Mouse (Mus musculus): Measurements from ENCODE around the gene Npas2. TPM values are rescaled to one million over a fixed set of nuclear protein-coding genes. Genes with fewer than 3 reads are reported as not detected.

Gene Npas2
- polyA plus RNA-seq, 1 experiment, result 77.6 TPM

DNA sequence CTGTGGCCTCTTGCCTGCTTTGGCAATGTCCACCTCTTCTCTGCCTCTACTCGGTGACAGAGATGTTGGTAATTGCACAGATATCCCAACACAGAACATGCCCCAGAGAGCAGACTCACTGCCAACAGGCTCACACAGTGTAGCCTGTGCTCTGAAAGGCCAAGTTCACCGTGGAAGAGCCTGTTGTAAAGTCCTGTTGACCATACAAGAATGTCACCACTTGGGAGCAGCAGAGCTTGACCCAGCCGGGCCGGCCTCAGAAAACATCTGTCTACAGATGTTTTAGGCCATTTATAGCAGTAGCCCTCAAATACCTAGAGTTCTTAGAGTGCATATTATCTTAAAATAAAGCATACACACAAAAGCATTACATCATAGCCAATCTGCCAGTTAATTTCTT is 213.6 kb downstream of the Npas2 start:
- 73% methylated on average over 4 of the region's 4 CpGs for WGBS

DNA sequence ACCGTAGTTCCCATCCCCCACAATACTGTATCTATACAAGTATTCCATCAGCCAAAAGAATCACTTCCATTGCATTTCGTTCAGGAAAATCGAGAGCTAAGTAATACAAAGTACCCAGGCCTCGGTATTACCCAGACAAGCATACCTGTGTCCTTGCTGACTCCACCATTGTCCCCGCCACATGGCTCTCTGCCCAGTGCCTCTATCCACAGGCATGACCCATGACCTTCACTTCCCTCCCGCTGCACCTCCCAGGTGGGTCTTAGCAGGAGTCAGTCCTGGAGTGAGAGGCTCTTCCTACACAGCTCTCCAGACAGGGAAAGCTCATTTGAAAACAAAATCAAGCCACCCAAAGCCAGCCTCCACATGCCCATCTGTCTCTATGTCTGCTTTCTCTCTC is 214.6 kb downstream of the Npas2 start:
- TF ChIP-seq POLR2A (IDR thresholded peaks at IDR 0.05; ENCODE audit: low read depth, low read length), result no peak
- no peaks in the 10 kb centered on the region for H3K27me3 ChIP-seq (ENCODE audit: control insufficient read depth, insufficient read depth, low read length)
- H3K4me3 ChIP-seq (ENCODE audit: low read depth, low read length), result no peak overlapping the region
- H3K27ac ChIP-seq (ENCODE audit: insufficient read depth, low read depth, low read length), result no peak overlapping the region
- H3K4me1 ChIP-seq (ENCODE audit: control insufficient read depth, insufficient read depth, insufficient read length, low read length), result no peaks in the 10 kb centered on the region
- H3K36me3 ChIP-seq (ENCODE audit: control insufficient read depth, insufficient read depth, low read length), result 0 out of 2 replicates have a peak, but pooled peaks cover 3% of the 10 kb centered on the region
- WGBS, result 77% methylated on average over 6 of the region's 6 CpGs

More for the DNA sequence above, 213.6 kb downstream of the Npas2 start:
- no peaks in the 10 kb centered on the region for H3K27me3 ChIP-seq (ENCODE audit: control insufficient read depth, insufficient read depth, low read length)
- H3K27ac ChIP-seq (ENCODE audit: insufficient read depth, low read depth, low read length), result no peak overlapping the region
- H3K4me3 ChIP-seq (ENCODE audit: low read depth, low read length), result no peak overlapping the region
- peaks cover 7% of the 10 kb centered on the region for H3K36me3 ChIP-seq (ENCODE audit: control insufficient read depth, insufficient read depth, low read length)
- no peaks in the 10 kb centered on the region for H3K4me1 ChIP-seq (ENCODE audit: control insufficient read depth, insufficient read depth, insufficient read length, low read length)
- TF ChIP-seq CTCF (IDR thresholded peaks at IDR 0.05; ENCODE audit: extremely low read depth, insufficient read length, insufficient replicate concordance, low read depth, low read length) (no peak), POLR2A (IDR thresholded peaks at IDR 0.05; ENCODE audit: low read depth, low read length) (no peak)

DNA sequence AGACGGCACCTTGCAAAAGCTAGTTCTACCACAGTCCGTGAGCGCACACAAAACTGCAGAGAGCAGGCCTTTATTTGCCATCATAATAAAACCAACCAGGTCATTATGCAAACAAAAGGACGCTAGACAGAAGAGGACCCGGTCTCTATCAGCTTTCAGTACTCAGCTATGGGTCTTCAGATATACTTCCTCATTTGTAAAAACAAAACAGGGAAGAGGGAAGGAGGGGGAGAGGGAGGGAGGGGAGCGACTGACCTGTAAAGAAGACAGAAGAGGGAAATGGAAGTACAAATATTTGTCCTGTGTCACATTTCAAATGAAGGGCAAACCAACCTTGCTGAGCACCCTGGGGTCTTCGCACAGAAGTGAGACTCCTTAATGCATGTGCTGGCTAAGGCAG is 215.1 kb downstream of the Npas2 start:
- TF ChIP-seq POLR2A (IDR thresholded peaks at IDR 0.05; ENCODE audit: low read depth, low read length) (no peak), CTCF (IDR thresholded peaks at IDR 0.05; ENCODE audit: extremely low read depth, insufficient read length, insufficient replicate concordance, low read depth, low read length) (no peak)
- Histone ChIP-seq H3K4me3 (ENCODE audit: low read depth, low read length) (no peak overlapping the region), H3K4me1 (ENCODE audit: control insufficient read depth, insufficient read depth, insufficient read length, low read length) (no peaks in the 10 kb centered on the region), H3K27me3 (ENCODE audit: control insufficient read depth, insufficient read depth, low read length) (no peaks in the 10 kb centered on the region), H3K27ac (ENCODE audit: insufficient read depth, low read depth, low read length) (0 out of 2 replicates have a peak overlapping the region, but pooled peaks have one; percentile 13), H3K36me3 (ENCODE audit: control insufficient read depth, insufficient read depth, low read length) (0 out of 2 replicates have a peak, but pooled peaks cover 3% of the 10 kb centered on the region)
- 43% methylated on average over 7 of the region's 7 CpGs for WGBS

DNA sequence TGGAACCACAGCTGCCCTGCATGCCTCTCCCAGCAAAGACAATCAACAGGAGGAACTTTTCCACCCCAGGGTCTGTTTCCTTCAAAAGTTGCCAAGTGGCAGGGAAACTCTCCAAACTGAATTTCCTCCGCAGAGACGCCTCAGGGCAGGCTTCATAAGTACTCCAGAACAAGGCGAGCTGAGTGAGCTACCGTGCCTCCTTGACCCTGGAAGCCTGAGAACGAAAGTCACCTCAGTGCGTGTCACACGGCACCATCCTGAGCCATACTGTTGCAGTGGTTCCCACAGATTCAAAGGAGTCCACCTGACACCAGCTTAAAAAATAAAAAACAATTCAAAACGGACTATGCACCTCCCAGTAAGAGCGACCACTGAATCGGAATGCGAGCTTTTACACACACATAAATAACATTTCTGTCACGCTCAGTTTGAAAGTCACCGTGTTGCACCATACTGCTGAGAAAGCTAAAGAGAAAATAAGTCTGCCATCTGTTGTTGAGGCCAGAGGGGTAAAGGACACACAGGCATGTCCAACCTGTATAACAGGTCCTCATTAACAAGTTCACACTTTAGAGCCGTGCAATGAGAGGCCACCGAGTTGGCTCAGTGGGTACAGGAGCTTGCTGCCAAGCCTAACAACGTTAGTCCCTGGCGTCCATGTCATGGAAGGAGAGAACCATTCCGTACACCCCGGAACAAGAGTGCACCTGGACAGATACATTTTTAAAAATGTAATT is 216.7 kb downstream of the Npas2 start:
- no peaks in the 10 kb centered on the region for H3K4me1 ChIP-seq (ENCODE audit: control insufficient read depth, insufficient read depth, insufficient read length, low read length)
- no peak overlapping the region for H3K27ac ChIP-seq (ENCODE audit: insufficient read depth, low read depth, low read length)
- TF ChIP-seq CTCF (IDR thresholded peaks at IDR 0.05; ENCODE audit: extremely low read depth, insufficient read length, insufficient replicate concordance, low read depth, low read length) (no peak), POLR2A (IDR thresholded peaks at IDR 0.05; ENCODE audit: low read depth, low read length) (no peak)
- H3K27me3 ChIP-seq (ENCODE audit: control insufficient read depth, insufficient read depth, low read length), result no peaks in the 10 kb centered on the region
- no peak overlapping the region for H3K4me3 ChIP-seq (ENCODE audit: low read depth, low read length)
- 0 out of 2 replicates have a peak, but pooled peaks cover 2% of the 10 kb centered on the region for H3K36me3 ChIP-seq (ENCODE audit: control insufficient read depth, insufficient read depth, low read length)
- 78% methylated on average over 19 of the region's 19 CpGs for WGBS

Other genes starting within 250 kb of the Npas2 start
- 12.9 and 24.2 TPM in 2 replicates for gene Pdcl3, start 208.1 kb upstream of the Npas2 start, polyA plus RNA-seq (2012; rRNA removed)
- 34.5 and 55.5 TPM in 2 replicates for gene Rpl31, start 174.1 kb downstream of the Npas2 start, polyA plus RNA-seq (2012; rRNA removed)